Mouse (Mus musculus): ENCODE measurements around the gene Zfp599. TPM values are rescaled to one million over a fixed set of nuclear protein-coding genes. Genes with fewer than 3 reads are reported as not detected.

Zfp599 gene
- total and polyA plus RNA-seq, 3 experiments, result 2.1 to 2.3 (median 2.2) TPM

DNA sequence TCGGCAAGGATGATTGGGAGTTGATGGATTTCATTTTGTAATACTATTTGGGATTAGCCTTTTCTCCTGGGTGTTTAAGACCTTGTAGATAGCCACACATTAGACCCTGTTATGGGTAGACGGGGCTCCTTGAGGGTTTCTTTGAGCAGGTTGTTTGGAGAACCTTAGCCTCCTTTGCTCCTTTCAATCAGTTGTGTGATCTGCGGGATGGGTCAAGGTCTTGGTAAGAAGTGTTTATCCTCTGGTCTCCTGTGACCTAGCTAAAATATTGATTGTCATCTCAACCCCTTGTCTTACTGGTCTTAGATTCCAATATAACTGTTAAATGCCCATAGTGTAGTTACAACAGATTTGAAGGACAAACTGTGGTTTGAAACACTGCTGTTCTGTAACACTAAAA, 29.6 kb downstream of the Zfp599 start:
- no peaks in the 10 kb centered on the region for H3K4me1 ChIP-seq (ENCODE audit: control insufficient read depth in 1 of 2, insufficient read depth in 2 of 2)
- H3K79me2 ChIP-seq (replicated peaks; ENCODE audit: control insufficient read depth, extremely low read depth, insufficient read depth, poor library complexity, severe bottlenecking), result peaks cover 19% of the 10 kb centered on the region
- no peak for TF ChIP-seq JUN (IDR thresholded peaks at IDR 0.05; ENCODE audit: insufficient read depth, low read depth, low read length)
- no peak for TF ChIP-seq POLR2A (IDR thresholded peaks at IDR 0.05; ENCODE audit: low read depth, low read length)
- no peak for TF ChIP-seq ZNF384 (IDR thresholded peaks at IDR 0.05; ENCODE audit: low read depth, low read length)
- TF ChIP-seq TCF12 (IDR thresholded peaks at IDR 0.05; ENCODE audit: low read depth, low read length), result no peak
- no peak for TF ChIP-seq MEF2A (IDR thresholded peaks at IDR 0.05; ENCODE audit: borderline replicate concordance, low read depth, low read length)
- TF ChIP-seq USF1 (IDR thresholded peaks at IDR 0.05; ENCODE audit: low read depth, low read length), result no peak
- no peak for TF ChIP-seq MYC (IDR thresholded peaks at IDR 0.05; ENCODE audit: low read depth, low read length)
- H3K4me2 ChIP-seq (ENCODE audit: insufficient read depth, low read depth, poor library complexity, severe bottlenecking), result no peak overlapping the region
- no peak for DNase-seq (ENCODE audit: extremely low read depth)
- H3K9ac ChIP-seq (ENCODE audit: insufficient read depth, low read depth), result no peak overlapping the region
- H3K36me3 ChIP-seq (replicated peaks in 1 of 2; ENCODE audit: control insufficient read depth in 1 of 2, insufficient read depth in 1 of 2, low read length in 1 of 2), result peaks cover 3 to 34% of the 10 kb centered on the region in 2 experiments
- no peaks in the 10 kb centered on the region for H3K27me3 ChIP-seq (replicated peaks)
- dilution Hi-C loops (cut with MboI; ENCODE audit: extremely low pct_ligation_motif_present, extremely low pct_unique_long_range_greater_than_20kb, low sequenced_read_pairs) (no loop called here), in situ Hi-C loops (cut with MboI; ENCODE audit: low pct_ligation_motif_present, low pct_unique_long_range_greater_than_20kb, low sequenced_read_pairs) (no loop called here)
- no peaks in the 10 kb centered on the region for H3K9me3 ChIP-seq (replicated peaks; ENCODE audit: low read length)
- H3K4me3 ChIP-seq (replicated peaks in 1 of 3; ENCODE audit: low read depth in 2 of 3, low read length in 2 of 3, poor library complexity in 1 of 3), result no peak overlapping the region
- no peak overlapping the region for H3K27ac ChIP-seq (ENCODE audit: insufficient read depth, low read depth)

DNA sequence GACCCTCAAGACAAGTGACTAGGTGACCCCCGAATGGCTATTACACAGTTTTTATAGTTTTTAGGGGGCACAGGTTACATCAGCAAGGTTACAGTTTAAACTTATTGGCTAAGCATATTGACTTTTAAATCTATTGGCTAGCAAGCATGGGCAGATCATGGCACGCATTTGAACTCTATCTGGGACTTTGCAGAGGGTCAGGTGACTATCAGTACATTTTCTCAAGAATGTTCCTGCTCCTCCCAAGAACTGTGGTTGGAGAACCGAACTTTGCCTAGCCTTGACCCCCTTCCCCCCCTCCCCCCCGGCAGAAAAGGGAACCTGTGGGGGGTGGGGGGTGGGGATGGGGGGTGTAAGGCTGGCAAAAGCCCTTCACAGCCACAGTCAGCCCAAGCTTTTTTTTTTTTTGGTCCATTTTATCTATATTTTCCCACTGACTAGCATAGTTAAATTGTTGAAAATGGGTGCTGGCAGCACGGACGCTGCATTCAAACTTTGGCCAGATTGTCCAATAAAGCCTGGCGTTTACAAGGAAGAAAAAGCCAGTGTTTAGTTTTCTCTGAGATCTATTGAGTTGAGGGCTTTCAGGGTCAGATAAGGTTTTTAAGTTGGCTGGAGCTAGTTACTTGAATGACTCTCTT, 30.2 kb downstream of the Zfp599 start:
- Histone ChIP-seq H3K4me3 (replicated peaks in 1 of 3; ENCODE audit: low read depth in 2 of 3, low read length in 2 of 3, poor library complexity in 1 of 3) (no peak overlapping the region), H3K36me3 (replicated peaks in 1 of 2; ENCODE audit: control insufficient read depth in 1 of 2, insufficient read depth in 1 of 2, low read length in 1 of 2) (peaks cover 0 to 28% of the 10 kb centered on the region in 2 experiments), H3K9ac (ENCODE audit: insufficient read depth, low read depth) (no peak overlapping the region), H3K4me1 (ENCODE audit: control insufficient read depth in 1 of 2, insufficient read depth in 2 of 2) (no peaks in the 10 kb centered on the region), H3K27ac (ENCODE audit: insufficient read depth, low read depth) (no peak overlapping the region), H3K4me2 (ENCODE audit: insufficient read depth, low read depth, poor library complexity, severe bottlenecking) (no peak overlapping the region), H3K9me3 (replicated peaks; ENCODE audit: low read length) (no peaks in the 10 kb centered on the region), H3K27me3 (replicated peaks) (no peaks in the 10 kb centered on the region), H3K79me2 (replicated peaks; ENCODE audit: control insufficient read depth, extremely low read depth, insufficient read depth, poor library complexity, severe bottlenecking) (peaks cover 19% of the 10 kb centered on the region)
- no peak for TF ChIP-seq POLR2A (IDR thresholded peaks at IDR 0.05; ENCODE audit: low read depth, low read length)
- TF ChIP-seq NELFE (IDR thresholded peaks at IDR 0.05; ENCODE audit: low read depth, low read length), result no peak
- in situ Hi-C loops (cut with MboI; ENCODE audit: low pct_ligation_motif_present, low pct_unique_long_range_greater_than_20kb, low sequenced_read_pairs) (loop anchor here (5.0 kb wide), 1 partner anchor 78 kb away; the partner anchor contains the start of gene Zfp810), dilution Hi-C loops (cut with MboI; ENCODE audit: extremely low pct_ligation_motif_present, extremely low pct_unique_long_range_greater_than_20kb, low sequenced_read_pairs) (no loop called here)
- DNase-seq (ENCODE audit: extremely low read depth), result no peak

DNA sequence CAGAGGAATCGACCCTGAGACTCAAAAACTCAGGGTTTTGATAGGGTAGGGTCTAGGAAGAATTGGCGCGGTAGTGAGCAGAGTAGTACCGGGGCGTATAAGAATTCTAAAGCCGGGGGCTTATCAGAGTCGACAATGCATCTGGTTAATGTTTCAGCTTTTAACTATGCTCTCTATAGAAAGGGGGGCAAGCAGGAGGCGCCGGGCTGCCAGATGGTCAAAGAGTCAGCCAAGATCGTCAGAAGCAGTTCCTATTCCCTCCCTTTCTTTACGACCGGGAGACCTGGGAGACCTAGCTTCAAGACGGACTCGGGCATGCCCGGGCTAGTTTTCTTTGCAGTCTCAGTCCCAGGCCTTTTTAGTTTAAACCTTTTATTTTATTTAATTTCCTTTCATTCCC, 32.8 kb downstream of the Zfp599 start:
- H3K27me3 ChIP-seq (replicated peaks), result no peaks in the 10 kb centered on the region
- H3K27ac ChIP-seq (ENCODE audit: insufficient read depth, low read depth), result no peak overlapping the region
- H3K9ac ChIP-seq (ENCODE audit: insufficient read depth, low read depth), result no peak overlapping the region
- in situ Hi-C loops (cut with MboI; ENCODE audit: low pct_ligation_motif_present, low pct_unique_long_range_greater_than_20kb, low sequenced_read_pairs), result loop anchor here (5.0 kb wide), 1 partner anchor 80 kb away; the partner anchor contains the start of gene Zfp810
- no peak overlapping the region for H3K4me3 ChIP-seq (replicated peaks in 1 of 3; ENCODE audit: low read depth in 2 of 3, low read length in 2 of 3, poor library complexity in 1 of 3)
- no peaks in the 10 kb centered on the region for H3K4me1 ChIP-seq (ENCODE audit: control insufficient read depth in 1 of 2, insufficient read depth in 2 of 2)
- no peak for TF ChIP-seq RCOR1 (conservative IDR thresholded peaks at IDR 0.05; ENCODE audit: low read depth, low read length)
- TF ChIP-seq ETS1 (conservative IDR thresholded peaks at IDR 0.05; ENCODE audit: low read depth, low read length), result no peak
- no peak for TF ChIP-seq CHD1 (IDR thresholded peaks at IDR 0.05; ENCODE audit: low read depth, low read length)
- no peak for TF ChIP-seq JUND (conservative IDR thresholded peaks at IDR 0.05; ENCODE audit: low read depth, low read length)
- no peak for TF ChIP-seq UBTF (IDR thresholded peaks at IDR 0.05; ENCODE audit: low read depth, low read length)
- no peak for TF ChIP-seq ZMIZ1 (IDR thresholded peaks at IDR 0.05; ENCODE audit: low read depth, low read length)
- TF ChIP-seq KAT2A (IDR thresholded peaks at IDR 0.05; ENCODE audit: insufficient replicate concordance, low read length), result no peak
- no peak for TF ChIP-seq TBP (conservative IDR thresholded peaks at IDR 0.05; ENCODE audit: low read depth, low read length)
- TF ChIP-seq MAFK (IDR thresholded peaks at IDR 0.05; ENCODE audit: insufficient replicate concordance, low read length), result no peak
- TF ChIP-seq USF2 (conservative IDR thresholded peaks at IDR 0.05; ENCODE audit: low read depth, low read length), result no peak
- no peak for TF ChIP-seq PAX5 (IDR thresholded peaks at IDR 0.05; ENCODE audit: low read length)
- TF ChIP-seq HCFC1 (IDR thresholded peaks at IDR 0.05; ENCODE audit: low read depth, low read length), result no peak
- TF ChIP-seq SIN3A (IDR thresholded peaks at IDR 0.05; ENCODE audit: low read length), result no peak
- TF ChIP-seq RAD21 (IDR thresholded peaks at IDR 0.05; ENCODE audit: low read depth, low read length), result no peak
- TF ChIP-seq EP300 (IDR thresholded peaks at IDR 0.05; ENCODE audit: low read length), result no peak
- H3K4me2 ChIP-seq (ENCODE audit: insufficient read depth, low read depth, poor library complexity, severe bottlenecking), result no peak overlapping the region
- peaks cover 0 to 12% of the 10 kb centered on the region in 2 experiments for H3K36me3 ChIP-seq (replicated peaks in 1 of 2; ENCODE audit: control insufficient read depth in 1 of 2, insufficient read depth in 1 of 2, low read length in 1 of 2)
- no peaks in the 10 kb centered on the region for H3K9me3 ChIP-seq (replicated peaks; ENCODE audit: low read length)
- DNase-seq (ENCODE audit: extremely low read depth), result no peak
- dilution Hi-C loops (cut with MboI; ENCODE audit: extremely low pct_ligation_motif_present, extremely low pct_unique_long_range_greater_than_20kb, low sequenced_read_pairs), result no loop called here
- H3K79me2 ChIP-seq (replicated peaks; ENCODE audit: control insufficient read depth, extremely low read depth, insufficient read depth, poor library complexity, severe bottlenecking), result peaks cover 11% of the 10 kb centered on the region

All from CH12.LX (cell line).